Mouse (Mus musculus) MEL (cell line): ENCODE measurements at regions not wholly inside any gene's neighbourhood (a gene's known extent, or its start where the extent isn't known, plus 50 kb on each side); places are given as distances from the start of the nearest gene placed in this dataset.

ENCODE experiments used
- DNase-seq: peaks from one replicate; pipeline ENCODE4 v3.0.0; 2011; ENCODE audit warnings: low read depth, low spot score
- H3K27ac ChIP-seq: 2 replicates; pipeline ENCODE4 v1.5.1; 2012; ENCODE audit warnings: low read depth, mild to moderate bottlenecking, control low read depth, low read length, moderate library complexity; ENCODE audit not compliant: control insufficient read depth
- H3K27me3 ChIP-seq, 2 experiments: fragments of 150-350 bp in 1 of 2; sonication (generic) in 1 of 2; 2 replicates each; pipeline ENCODE4 v1.6.1; 2012; ENCODE audit warnings: low read length in 2 of 2, mild to moderate bottlenecking in 2 of 2, improper control_type of control experiment in 1 of 2, moderate library complexity in 1 of 2; ENCODE audit not compliant: insufficient read depth in 2 of 2, control insufficient read depth in 1 of 2
- H3K36me3 ChIP-seq, 2 experiments: 2 replicates each; pipeline ENCODE4 v1.6.1; 2012 to 2014; ENCODE audit warnings: low read length in 2 of 2, improper control_type of control experiment in 1 of 2, inconsistent platforms in 1 of 2, mild to moderate bottlenecking in 1 of 2; ENCODE audit not compliant: insufficient read depth in 2 of 2, control insufficient read depth in 1 of 2
- H3K4me1 ChIP-seq, 2 experiments: fragments of 150-350 bp in 1 of 2; sonication (generic) in 1 of 2; 2 replicates each; pipeline ENCODE4 v1.6.1; 2012; ENCODE audit warnings: low read length in 2 of 2, improper control_type of control experiment in 1 of 2, mild to moderate bottlenecking in 1 of 2; ENCODE audit not compliant: insufficient read depth in 2 of 2, control insufficient read depth in 1 of 2
- H3K4me3 ChIP-seq, 2 experiments: fragments of 150-350 bp in 1 of 2; sonication (generic) in 1 of 2; 2 replicates each; pipeline ENCODE4 v1.5.1; 2012; ENCODE audit warnings: low read depth in 2 of 2, low read length in 2 of 2, mild to moderate bottlenecking in 2 of 2, moderate library complexity in 2 of 2, control low read depth in 1 of 2, improper control_type of control experiment in 1 of 2; ENCODE audit not compliant: control insufficient read depth in 1 of 2, insufficient read depth in 1 of 2
- H3K79me2 ChIP-seq: 2 replicates; pipeline ENCODE4 v1.6.1; 2012; ENCODE audit warnings: mild to moderate bottlenecking, low read length, moderate library complexity; ENCODE audit not compliant: control insufficient read depth, poor library complexity, insufficient read depth
- H3K9ac ChIP-seq: 2 replicates; pipeline ENCODE4 v1.6.1; 2012; ENCODE audit warnings: low read depth, mild to moderate bottlenecking, control low read depth, low read length, moderate library complexity; ENCODE audit not compliant: control insufficient read depth, poor library complexity, severe bottlenecking
- H3K9me3 ChIP-seq: fragments of 150-350 bp; sonication (generic); replicated peaks from 2 replicates; pipeline ENCODE4 v1.6.1; 2012; ENCODE audit warnings: mild to moderate bottlenecking, low read length, improper control_type of control experiment, moderate library complexity; ENCODE audit not compliant: insufficient read depth
- CTCF ChIP-seq, 3 experiments: IDR thresholded peaks in 2 of 3; conservative IDR thresholded peaks in 1 of 3; 2 replicates each; pipeline ENCODE4 v1.5.1; 2011 to 2012; ENCODE audit warnings: low read length in 3 of 3, low read depth in 2 of 3, mild to moderate bottlenecking in 2 of 3, improper control_type of control experiment in 1 of 3, inconsistent platforms in 1 of 3, mixed read lengths in 1 of 3, moderate library complexity in 1 of 3; ENCODE audit not compliant: control insufficient read depth in 1 of 3, insufficient read depth in 1 of 3, poor library complexity in 1 of 3, severe bottlenecking in 1 of 3
- ELF1 ChIP-seq: IDR thresholded peaks from 2 replicates; pipeline ENCODE4 v1.6.1; 2014; ENCODE audit warnings: low read depth, mild to moderate bottlenecking, inconsistent platforms, low read length, improper control_type of control experiment, moderate library complexity
- EP300 ChIP-seq, 2 experiments: IDR thresholded peaks; 2 replicates each; pipeline ENCODE4 v1.6.1; 2011; ENCODE audit warnings: improper control_type of control experiment in 2 of 2, low read length in 2 of 2, low read depth in 1 of 2, mild to moderate bottlenecking in 1 of 2
- JUND ChIP-seq: IDR thresholded peaks from 2 replicates; pipeline ENCODE4 v1.6.1; 2011; ENCODE audit warnings: low read depth, mild to moderate bottlenecking, improper control_type of control experiment, low read length
- MAZ ChIP-seq: IDR thresholded peaks from 2 replicates; pipeline ENCODE4 v1.6.1; 2012; ENCODE audit warnings: low read depth, mild to moderate bottlenecking, inconsistent platforms, low read length, improper control_type of control experiment
- MEF2A ChIP-seq: IDR thresholded peaks from 2 replicates; pipeline ENCODE4 v1.6.1; 2014; ENCODE audit warnings: low read depth, mild to moderate bottlenecking, inconsistent platforms, low read length, improper control_type of control experiment; ENCODE audit not compliant: poor library complexity, insufficient replicate concordance, severe bottlenecking; ENCODE audit errors: extremely low read depth
- NRF1 ChIP-seq: IDR thresholded peaks from 2 replicates; pipeline ENCODE4 v1.6.1; 2014; ENCODE audit warnings: low read depth, mild to moderate bottlenecking, inconsistent platforms, low read length, improper control_type of control experiment, moderate library complexity; ENCODE audit not compliant: poor library complexity, insufficient read depth, severe bottlenecking
- POLR2AphosphoS5 ChIP-seq: IDR thresholded peaks from 2 replicates; pipeline ENCODE4 v1.6.1; 2012; ENCODE audit warnings: low read depth, borderline replicate concordance, mild to moderate bottlenecking, inconsistent platforms, low read length, moderate library complexity, mixed read lengths
- RAD21 ChIP-seq: IDR thresholded peaks from 2 replicates; pipeline ENCODE4 v1.6.1; 2011; ENCODE audit warnings: mild to moderate bottlenecking, low read depth, low read length, improper control_type of control experiment
- SIN3A ChIP-seq: IDR thresholded peaks from 2 replicates; pipeline ENCODE4 v1.6.1; 2012; ENCODE audit warnings: low read length, improper control_type of control experiment, inconsistent platforms
- SMC3 ChIP-seq: IDR thresholded peaks from 2 replicates; pipeline ENCODE4 v1.6.1; 2011; ENCODE audit warnings: low read depth, low read length, improper control_type of control experiment
- TAL1 ChIP-seq: IDR thresholded peaks from 2 replicates; pipeline ENCODE4 v1.6.1; 2012; ENCODE audit warnings: mild to moderate bottlenecking, inconsistent platforms, low read length, moderate library complexity, mixed read lengths
- TBP ChIP-seq: IDR thresholded peaks from 2 replicates; pipeline ENCODE4 v1.8.0; 2011; ENCODE audit warnings: low read depth, low read length, improper control_type of control experiment
- TCF12 ChIP-seq: IDR thresholded peaks from 2 replicates; pipeline ENCODE4 v1.6.1; 2014; ENCODE audit warnings: low read depth, mild to moderate bottlenecking, inconsistent platforms, low read length, improper control_type of control experiment, moderate library complexity
- ZC3H11A ChIP-seq: IDR thresholded peaks from 2 replicates; pipeline ENCODE4 v1.6.1; 2012; ENCODE audit warnings: low read depth, mild to moderate bottlenecking, inconsistent platforms, low read length, improper control_type of control experiment
- ZMIZ1 ChIP-seq: IDR thresholded peaks from 2 replicates; pipeline ENCODE4 v1.6.1; 2012; ENCODE audit warnings: low read depth, mild to moderate bottlenecking, inconsistent platforms, low read length, improper control_type of control experiment, moderate library complexity
- ZNF384 ChIP-seq: IDR thresholded peaks from 2 replicates; pipeline ENCODE4 v1.6.1; 2012; ENCODE audit warnings: low read depth, mild to moderate bottlenecking, inconsistent platforms, low read length, improper control_type of control experiment

- no peak for DNase-seq
- H3K27me3 ChIP-seq = no peaks in the 10 kb centered on the region
- H3K4me1 ChIP-seq = no peaks in the 10 kb centered on the region
- H3K27ac ChIP-seq = no peak overlapping the region
- TF ChIP-seq ZMIZ1 (no peak), POLR2AphosphoS5 (no peak), EP300 (IDR thresholded peaks at IDR 0.05; ENCODE audit: low read depth in 1 of 2, low read length in 2 of 2) (no peak), ZC3H11A (no peak), TAL1 (no peak), NRF1 (no peak)
- no peaks in the 10 kb centered on the region for H3K9me3 ChIP-seq
- H3K36me3 ChIP-seq = no peaks in the 10 kb centered on the region
- H3K79me2 ChIP-seq = no peaks in the 10 kb centered on the region
- no peak overlapping the region for H3K9ac ChIP-seq
- H3K4me3 ChIP-seq = no peak overlapping the region
Measured at GRCm38 (mm10) chr4:140385686-140386085, 139.1 kb upstream of the Igsf21 start.

- TF ChIP-seq RAD21 (no peak), JUND (no peak), MAZ (no peak), SIN3A (no peak), ZNF384 (no peak), TBP (no peak), ELF1 (no peak), TAL1 (no peak), CTCF (IDR thresholded peaks at IDR 0.05 in 2 of 3, conservative IDR thresholded peaks at IDR 0.05 in 1 of 3; ENCODE audit: control insufficient read depth in 1 of 3, insufficient read depth in 1 of 3, low read depth in 2 of 3, low read length in 3 of 3, poor library complexity in 1 of 3, severe bottlenecking in 1 of 3) (no peak)
- TF ChIP-seq, all 39 proteins: peak for 0
- Histone ChIP-seq H3K4me3 (no peak overlapping the region), H3K4me1 (no peaks in the 10 kb centered on the region), H3K9ac (no peak overlapping the region), H3K9me3 (no peaks in the 10 kb centered on the region), H3K79me2 (no peaks in the 10 kb centered on the region), H3K27ac (no peak overlapping the region), H3K27me3 (no peaks in the 10 kb centered on the region), H3K36me3 (no peaks in the 10 kb centered on the region)
- DNase-seq = no peak
Measured at GRCm38 (mm10) chr4:140385226-140385625, 138.6 kb upstream of the Igsf21 start.

GRCm38 (mm10) chr4:140383596-140383995 lies 137.0 kb upstream of the Igsf21 start:
- H3K4me1 ChIP-seq = no peaks in the 10 kb centered on the region
- H3K4me3 ChIP-seq = no peak overlapping the region
- no peaks in the 10 kb centered on the region for H3K79me2 ChIP-seq
- no peak for DNase-seq
- H3K36me3 ChIP-seq = no peaks in the 10 kb centered on the region
- no peak overlapping the region for H3K27ac ChIP-seq
- no peaks in the 10 kb centered on the region for H3K9me3 ChIP-seq
- no peak overlapping the region for H3K9ac ChIP-seq
- no peak for TF ChIP-seq TCF12
- no peak for TF ChIP-seq SMC3
- no peak for TF ChIP-seq MEF2A
- TF ChIP-seq, all 39 proteins: peak for 0
- no peaks in the 10 kb centered on the region for H3K27me3 ChIP-seq
